Mouse (Mus musculus) E14TG2a.4 (cell line): ENCODE measurements around the gene 9130213A22Rik.

Experiments
- H3K27me3 ChIP-seq: 2 replicates; pipeline ENCODE4 v1.6.1; 2014; ENCODE audit warnings: low read length, control low read depth; ENCODE audit not compliant: insufficient read depth
- H3K36me3 ChIP-seq: 2 replicates; pipeline ENCODE4 v1.6.1; 2014; ENCODE audit warnings: low read length, control low read depth; ENCODE audit not compliant: insufficient read depth
- H3K4me1 ChIP-seq: replicated peaks from 2 replicates; pipeline ENCODE4 v1.6.1; 2014; ENCODE audit warnings: low read depth, low read length, control low read depth
- H3K4me3 ChIP-seq: replicated peaks from 2 replicates; pipeline ENCODE4 v1.5.1; 2014; ENCODE audit warnings: mild to moderate bottlenecking, low read length
- H3K9me3 ChIP-seq: 2 replicates; pipeline ENCODE4 v1.6.1; 2014; ENCODE audit warnings: low read length, control low read depth
- CTCF ChIP-seq: conservative IDR thresholded peaks from 2 replicates; pipeline ENCODE4 v1.5.1; 2014; ENCODE audit warnings: low read length
- NANOG ChIP-seq: IDR thresholded peaks from 2 replicates; pipeline ENCODE4 v1.6.1; 2014; ENCODE audit warnings: borderline replicate concordance, low read length, mixed read lengths
- POU5F1 ChIP-seq: IDR thresholded peaks from 2 replicates; pipeline ENCODE4 v1.6.1; 2014; ENCODE audit warnings: low read length, borderline replicate concordance

9130213A22Rik gene

DNA sequence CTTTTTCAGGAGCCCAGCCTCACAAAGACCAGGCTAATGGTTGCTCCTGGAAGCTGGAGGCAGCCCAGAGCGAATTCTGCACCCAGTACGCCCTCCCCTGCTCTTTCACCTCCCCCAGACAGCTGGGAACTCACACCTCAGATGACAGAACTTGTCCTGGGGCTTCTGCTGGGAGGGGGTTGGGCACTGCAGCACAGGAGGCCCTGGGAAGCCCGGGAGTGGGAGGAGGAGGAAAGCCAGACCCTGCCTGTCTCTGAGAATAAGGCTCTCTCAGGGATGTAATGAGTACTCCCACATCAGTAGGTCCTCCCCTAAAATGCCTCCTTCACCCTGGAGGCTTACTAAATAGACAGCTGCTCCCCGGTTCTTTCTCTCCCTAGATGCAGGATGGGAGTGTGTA, 35.3 kb downstream of the 9130213A22Rik start:
- H3K4me3 ChIP-seq = no peak overlapping the region
- H3K9me3 ChIP-seq = no peaks in the 10 kb centered on the region
- no peak for TF ChIP-seq POU5F1
- no peak for TF ChIP-seq CTCF
- H3K4me1 ChIP-seq = peaks cover 57% of the 10 kb centered on the region
- H3K36me3 ChIP-seq = peaks cover 29% of the 10 kb centered on the region
- H3K27me3 ChIP-seq = no peaks in the 10 kb centered on the region

DNA sequence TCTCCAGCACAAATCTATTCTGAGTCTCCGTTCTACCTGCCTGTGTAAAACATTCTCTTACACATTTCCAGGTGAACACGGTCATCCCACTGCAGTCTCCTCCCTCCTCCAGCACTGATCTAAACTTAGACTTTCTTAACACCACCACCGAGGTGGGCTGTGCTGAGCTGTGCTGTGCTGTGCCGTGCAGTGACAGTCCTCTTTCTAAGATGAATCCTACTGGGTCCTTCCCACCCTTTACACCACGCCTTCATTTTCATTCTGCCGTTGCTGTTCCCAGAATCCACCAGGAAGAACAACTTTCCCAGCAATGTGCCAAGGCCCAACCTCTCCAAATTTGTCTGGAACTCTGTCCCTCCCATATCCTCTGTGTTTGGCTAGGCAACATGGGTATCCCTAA, 36.0 kb downstream of the 9130213A22Rik start:
- Histone ChIP-seq H3K9me3 (no peaks in the 10 kb centered on the region), H3K27me3 (no peaks in the 10 kb centered on the region), H3K4me3 (no peak overlapping the region), H3K4me1 (peaks cover 52% of the 10 kb centered on the region), H3K36me3 (peaks cover 22% of the 10 kb centered on the region)
- no peak for TF ChIP-seq NANOG
- TF ChIP-seq CTCF = no peak
- no peak for TF ChIP-seq POU5F1

DNA sequence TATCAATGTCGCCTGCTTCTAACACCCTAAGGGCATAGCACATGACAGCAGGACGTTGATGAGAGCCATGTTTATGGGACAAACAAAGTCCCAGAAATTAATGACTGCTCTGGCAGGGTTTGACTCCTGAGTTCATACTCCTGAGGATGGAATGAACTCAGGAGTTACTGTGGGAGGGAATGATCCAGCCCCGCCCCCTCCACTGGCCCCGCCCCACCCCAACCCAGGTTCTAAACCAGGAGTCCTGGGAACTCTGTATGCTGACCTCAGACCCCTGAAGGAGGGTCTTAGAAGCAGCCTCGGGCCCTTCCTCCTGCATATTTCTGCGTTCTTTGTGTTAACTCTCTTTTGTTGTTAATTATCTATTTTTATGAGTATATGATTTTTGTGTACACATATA, 36.8 kb downstream of the 9130213A22Rik start:
- H3K4me3 ChIP-seq = no peak overlapping the region
- peaks cover 14% of the 10 kb centered on the region for H3K36me3 ChIP-seq
- TF ChIP-seq CTCF (no peak), POU5F1 (no peak), NANOG (no peak)
- H3K4me1 ChIP-seq = peaks cover 46% of the 10 kb centered on the region
- H3K9me3 ChIP-seq = no peaks in the 10 kb centered on the region
- H3K27me3 ChIP-seq = no peaks in the 10 kb centered on the region

DNA sequence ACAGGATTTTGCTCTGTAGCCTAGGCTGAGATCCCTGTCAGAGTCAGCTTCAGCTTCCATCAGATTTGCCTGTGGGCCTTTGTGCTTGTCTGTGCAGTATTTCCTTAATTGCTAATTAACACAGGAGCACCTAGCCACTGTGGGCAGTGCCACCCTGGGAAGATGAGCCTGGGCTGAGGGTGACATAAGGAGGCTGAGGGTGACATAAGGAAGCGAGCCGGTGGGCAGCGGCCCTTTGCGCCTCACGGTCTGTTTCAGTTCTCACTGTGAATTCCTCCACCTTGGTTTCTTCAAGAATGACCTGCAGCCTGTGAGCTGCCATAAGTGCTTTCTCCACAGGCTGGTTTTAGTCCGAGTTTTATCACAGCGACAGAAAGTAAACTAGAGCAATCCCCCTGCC, 40.8 kb downstream of the 9130213A22Rik start:
- Histone ChIP-seq H3K4me3 (no peak overlapping the region), H3K4me1 (peaks cover 38% of the 10 kb centered on the region), H3K27me3 (no peaks in the 10 kb centered on the region), H3K9me3 (no peaks in the 10 kb centered on the region), H3K36me3 (no peaks in the 10 kb centered on the region)
- TF ChIP-seq POU5F1 (no peak), NANOG (no peak), CTCF (no peak)

DNA sequence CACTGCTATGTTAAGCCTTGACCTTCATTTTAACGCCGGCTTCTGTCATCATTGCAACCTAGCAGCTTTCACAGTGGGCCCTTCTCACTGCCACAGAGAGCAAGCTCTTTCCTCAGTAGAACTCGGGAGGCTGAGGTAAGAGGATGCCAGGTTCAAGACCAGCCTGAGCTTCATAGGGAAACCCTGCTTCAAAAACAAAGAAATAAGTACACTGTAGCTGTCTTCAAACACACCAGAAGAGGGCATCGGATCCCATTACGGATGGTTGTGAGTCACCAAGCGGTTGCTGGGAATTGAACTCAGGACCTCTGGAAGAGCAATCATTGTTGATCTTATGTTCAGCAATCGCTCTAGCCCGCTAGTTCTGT, 41.5 kb downstream of the 9130213A22Rik start:
- no peaks in the 10 kb centered on the region for H3K27me3 ChIP-seq
- H3K4me3 ChIP-seq = no peak overlapping the region
- no peaks in the 10 kb centered on the region for H3K36me3 ChIP-seq
- H3K4me1 ChIP-seq = peaks cover 38% of the 10 kb centered on the region
- no peaks in the 10 kb centered on the region for H3K9me3 ChIP-seq
- TF ChIP-seq NANOG (no peak), CTCF (no peak), POU5F1 (no peak)

DNA sequence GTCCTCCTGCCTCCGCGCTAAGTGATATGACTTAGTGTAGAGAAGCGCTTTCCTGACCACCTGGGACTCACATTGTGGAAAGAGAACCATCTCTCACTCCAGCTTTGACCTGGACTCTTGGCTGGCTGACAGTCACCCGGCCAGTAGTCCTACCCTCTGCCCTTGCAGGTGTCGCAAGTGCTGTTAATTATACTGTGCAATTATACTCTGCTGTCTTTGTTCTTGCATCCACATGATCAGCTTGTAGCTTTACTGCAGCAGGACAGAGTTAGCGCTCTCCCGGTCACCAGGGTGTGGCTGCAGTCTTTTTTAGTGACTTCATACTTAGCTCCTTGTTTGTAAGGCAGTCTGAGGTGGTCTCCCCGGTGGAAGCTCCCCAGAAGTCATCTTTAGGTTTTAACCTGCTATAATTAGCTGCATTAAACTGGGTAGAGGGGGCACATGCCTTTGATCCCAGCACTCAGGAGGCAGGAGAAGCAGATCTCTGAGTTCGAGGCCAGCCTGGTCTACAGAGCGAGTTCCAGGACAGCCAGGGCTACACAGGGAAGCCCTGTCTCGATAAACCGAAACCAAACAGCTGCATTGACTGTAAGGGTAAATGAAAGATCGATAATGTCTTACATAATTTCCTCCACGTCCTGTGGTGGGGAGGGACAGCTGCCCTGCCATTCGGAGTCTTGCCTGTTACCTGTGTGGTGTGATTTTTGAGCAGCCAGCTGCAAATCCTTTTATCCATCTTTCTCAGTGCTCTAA, 42.1 kb downstream of the 9130213A22Rik start:
- peaks cover 36% of the 10 kb centered on the region for H3K4me1 ChIP-seq

DNA sequence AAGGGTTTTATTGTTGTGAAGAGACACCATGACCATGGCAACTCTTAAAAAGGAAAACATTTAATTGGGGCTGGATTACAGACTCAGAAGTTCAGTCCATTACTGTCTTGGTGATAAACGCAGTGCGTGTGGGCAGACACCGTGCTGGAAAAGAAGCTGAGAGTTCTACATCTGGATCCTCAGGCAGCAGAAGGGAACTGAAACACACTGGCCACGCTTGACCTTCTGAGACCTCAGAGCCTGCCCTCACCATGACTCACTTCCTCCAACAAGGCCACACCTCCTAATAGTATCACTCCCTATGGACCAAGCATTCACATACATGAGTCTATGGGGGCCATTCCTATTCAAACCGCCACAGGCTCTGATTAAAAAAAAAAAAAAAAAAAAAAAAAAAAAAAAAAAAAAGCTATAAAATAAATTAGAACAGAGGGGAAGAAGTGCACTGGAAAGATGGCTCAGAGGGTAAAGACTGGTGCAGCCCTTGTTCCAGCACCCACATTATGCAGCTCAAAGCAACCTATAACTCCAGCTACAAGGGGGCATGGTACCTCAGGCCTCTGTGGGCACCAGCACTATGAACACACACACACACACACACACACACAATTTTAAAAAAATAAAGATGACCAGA, 43.5 kb downstream of the 9130213A22Rik start:
- H3K36me3 ChIP-seq = no peaks in the 10 kb centered on the region
- H3K27me3 ChIP-seq = no peaks in the 10 kb centered on the region
- TF ChIP-seq NANOG (no peak), CTCF (no peak), POU5F1 (no peak)
- H3K4me1 ChIP-seq = peaks cover 48% of the 10 kb centered on the region
- no peak overlapping the region for H3K4me3 ChIP-seq
- no peaks in the 10 kb centered on the region for H3K9me3 ChIP-seq

More for the DNA sequence above, 42.1 kb downstream of the 9130213A22Rik start:
- Histone ChIP-seq H3K9me3 (no peaks in the 10 kb centered on the region), H3K4me3 (no peak overlapping the region), H3K36me3 (no peaks in the 10 kb centered on the region), H3K27me3 (no peaks in the 10 kb centered on the region)
- TF ChIP-seq NANOG (no peak), CTCF (no peak), POU5F1 (no peak)

DNA sequence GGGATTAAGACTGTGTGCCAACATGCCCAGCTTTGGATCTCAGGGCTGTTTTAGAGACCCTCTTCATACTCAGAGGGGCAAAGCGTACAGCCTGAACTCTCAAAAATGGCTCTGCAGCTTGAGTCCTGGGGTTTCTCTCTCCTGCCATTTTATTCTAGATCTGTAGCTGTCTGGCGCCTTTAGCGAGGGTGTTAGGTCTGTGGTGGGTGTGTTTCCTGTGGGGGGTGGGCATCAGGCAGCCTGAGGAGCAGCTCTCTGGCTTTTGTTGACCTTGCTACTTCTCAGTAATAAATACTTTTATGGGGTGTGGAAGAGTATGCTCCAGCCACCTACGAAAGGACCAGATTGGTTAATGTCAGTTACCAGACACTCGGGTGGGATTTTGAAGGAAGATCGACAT, 44.3 kb downstream of the 9130213A22Rik start:
- Histone ChIP-seq H3K4me3 (no peak overlapping the region), H3K27me3 (no peaks in the 10 kb centered on the region), H3K4me1 (peaks cover 53% of the 10 kb centered on the region), H3K36me3 (no peaks in the 10 kb centered on the region), H3K9me3 (no peaks in the 10 kb centered on the region)
- TF ChIP-seq POU5F1 (no peak), CTCF (no peak), NANOG (no peak)

DNA sequence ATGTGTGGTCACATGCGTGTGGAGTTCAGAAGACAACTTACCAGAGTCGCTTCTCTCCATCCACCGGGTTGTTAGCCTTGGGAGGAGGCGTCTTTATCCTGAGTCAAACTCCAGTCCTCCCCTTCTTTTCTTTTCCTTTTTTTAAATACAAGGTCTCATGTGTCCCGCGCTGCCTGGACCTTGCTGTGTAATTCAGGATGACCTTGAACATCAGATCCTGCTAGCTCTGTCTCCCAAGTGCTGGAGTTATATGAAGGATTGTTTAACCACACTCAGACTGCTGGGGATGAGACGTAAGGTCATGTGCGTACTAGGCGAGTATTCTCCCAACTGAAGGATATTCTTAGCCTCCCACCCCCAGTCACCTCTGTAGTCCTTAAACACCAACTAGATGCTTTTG, 45.1 kb downstream of the 9130213A22Rik start:
- Histone ChIP-seq H3K4me1 (peaks cover 60% of the 10 kb centered on the region), H3K9me3 (no peaks in the 10 kb centered on the region), H3K4me3 (no peak overlapping the region), H3K27me3 (no peaks in the 10 kb centered on the region), H3K36me3 (no peaks in the 10 kb centered on the region)
- TF ChIP-seq CTCF (no peak), NANOG (no peak), POU5F1 (no peak)
